Mouse (Mus musculus): ENCODE measurements at regions not wholly inside any gene's neighbourhood (a gene's known extent, or its start where the extent isn't known, plus 50 kb on each side); places are given as distances from the start of the nearest gene placed in this dataset.
"Not testable (repeated sequence)": the region's sequence is repeated elsewhere in the genome, so short reads cannot be mapped to it uniquely, and the experiment has no call there.

- 0 out of 2 replicates have a peak overlapping the region, but pooled peaks have one; percentile 6 for H3K4me2 ChIP-seq (ENCODE audit: low read length)
- peak; percentile 62; the same call in 1 of the 2 replicates for ATAC-seq
Measured at GRCm38 (mm10) chr8:88064414-88065110, 54.0 kb upstream of the Cnep1r1 start.

GRCm38 (mm10) chr8:88059107-88059506 is 59.5 kb upstream of the Cnep1r1 start:
- not testable (repeated sequence) for H3K4me3 ChIP-seq (replicated peaks; ENCODE audit: low read length); H3K9me3 ChIP-seq (ENCODE audit: control insufficient read depth, low read length); H3K4me2 ChIP-seq (ENCODE audit: low read length); H3K27ac ChIP-seq (ENCODE audit: low read length); H3K27me3 ChIP-seq (replicated peaks; ENCODE audit: control insufficient read depth, insufficient read depth, low read length); H3K9ac ChIP-seq (replicated peaks; ENCODE audit: low read depth, low read length); ATAC-seq; H3K4me1 ChIP-seq (replicated peaks; ENCODE audit: control insufficient read depth, insufficient read depth, low read length); H3K36me3 ChIP-seq (ENCODE audit: control insufficient read depth, insufficient read depth)
- 78% methylated on average over 1 of the region's 1 CpGs for WGBS

More at GRCm38 (mm10) chr8:88064414-88065110, 54.0 kb upstream of the Cnep1r1 start:
- Histone ChIP-seq H3K9ac (replicated peaks; ENCODE audit: low read depth, low read length) (no peak overlapping the region), H3K36me3 (ENCODE audit: control insufficient read depth, insufficient read depth) (no peaks in the 10 kb centered on the region), H3K9me3 (ENCODE audit: control insufficient read depth, low read length) (no peaks in the 10 kb centered on the region), H3K4me3 (replicated peaks; ENCODE audit: low read length) (no peak overlapping the region), H3K27me3 (replicated peaks; ENCODE audit: control insufficient read depth, insufficient read depth, low read length) (no peaks in the 10 kb centered on the region), H3K4me1 (replicated peaks; ENCODE audit: control insufficient read depth, insufficient read depth, low read length) (peaks cover 8% of the 10 kb centered on the region), H3K27ac (ENCODE audit: low read length) (peak overlapping the region; percentile 65)
- WGBS = 62% methylated on average over 13 of the region's 13 CpGs

- Histone ChIP-seq H3K36me3 (ENCODE audit: control insufficient read depth, insufficient read depth) (no peaks in the 10 kb centered on the region), H3K27ac (ENCODE audit: low read length) (no peak overlapping the region), H3K9me3 (ENCODE audit: control insufficient read depth, low read length) (no peaks in the 10 kb centered on the region), H3K4me3 (replicated peaks; ENCODE audit: low read length) (no peak overlapping the region), H3K4me2 (ENCODE audit: low read length) (no peak overlapping the region), H3K9ac (replicated peaks; ENCODE audit: low read depth, low read length) (no peak overlapping the region), H3K27me3 (replicated peaks; ENCODE audit: control insufficient read depth, insufficient read depth, low read length) (no peaks in the 10 kb centered on the region), H3K4me1 (replicated peaks; ENCODE audit: control insufficient read depth, insufficient read depth, low read length) (no peaks in the 10 kb centered on the region)
- ATAC-seq = no peak
- WGBS = 90% methylated on average over 7 of the region's 7 CpGs
Measured at GRCm38 (mm10) chr8:88057686-88058234, 60.8 kb upstream of the Cnep1r1 start.

GRCm38 (mm10) chr8:88050651-88051050 is 67.9 kb upstream of the Cnep1r1 start:
- no peak overlapping the region for H3K9ac ChIP-seq (replicated peaks; ENCODE audit: low read depth, low read length)
- H3K36me3 ChIP-seq (ENCODE audit: control insufficient read depth, insufficient read depth) = no peaks in the 10 kb centered on the region
- H3K4me3 ChIP-seq (replicated peaks; ENCODE audit: low read length) = no peak overlapping the region
- no peak overlapping the region for H3K27ac ChIP-seq (ENCODE audit: low read length)
- H3K4me1 ChIP-seq (replicated peaks; ENCODE audit: control insufficient read depth, insufficient read depth, low read length) = no peaks in the 10 kb centered on the region
- WGBS = 83% methylated on average over 10 of the region's 10 CpGs
- no peak for ATAC-seq
- H3K4me2 ChIP-seq (ENCODE audit: low read length) = no peak overlapping the region
- no peaks in the 10 kb centered on the region for H3K9me3 ChIP-seq (ENCODE audit: control insufficient read depth, low read length)
- H3K27me3 ChIP-seq (replicated peaks; ENCODE audit: control insufficient read depth, insufficient read depth, low read length) = no peaks in the 10 kb centered on the region

- Histone ChIP-seq H3K4me2 (ENCODE audit: low read length) (no peak overlapping the region), H3K9ac (replicated peaks; ENCODE audit: low read depth, low read length) (no peak overlapping the region), H3K27me3 (replicated peaks; ENCODE audit: control insufficient read depth, insufficient read depth, low read length) (no peaks in the 10 kb centered on the region), H3K27ac (ENCODE audit: low read length) (no peak overlapping the region), H3K4me3 (replicated peaks; ENCODE audit: low read length) (no peak overlapping the region), H3K9me3 (ENCODE audit: control insufficient read depth, low read length) (no peaks in the 10 kb centered on the region), H3K36me3 (ENCODE audit: control insufficient read depth, insufficient read depth) (no peaks in the 10 kb centered on the region), H3K4me1 (replicated peaks; ENCODE audit: control insufficient read depth, insufficient read depth, low read length) (no peaks in the 10 kb centered on the region)
- no peak for ATAC-seq
- 82% methylated on average over 5 of the region's 5 CpGs for WGBS
Measured at GRCm38 (mm10) chr8:88049091-88049490, 69.5 kb upstream of the Cnep1r1 start.

- Histone ChIP-seq H3K4me3 (replicated peaks; ENCODE audit: low read length) (no peak overlapping the region), H3K9me3 (ENCODE audit: control insufficient read depth, low read length) (no peaks in the 10 kb centered on the region), H3K36me3 (ENCODE audit: control insufficient read depth, insufficient read depth) (no peaks in the 10 kb centered on the region), H3K4me1 (replicated peaks; ENCODE audit: control insufficient read depth, insufficient read depth, low read length) (no peaks in the 10 kb centered on the region), H3K4me2 (ENCODE audit: low read length) (no peak overlapping the region), H3K27me3 (replicated peaks; ENCODE audit: control insufficient read depth, insufficient read depth, low read length) (no peaks in the 10 kb centered on the region), H3K27ac (ENCODE audit: low read length) (no peak overlapping the region), H3K9ac (replicated peaks; ENCODE audit: low read depth, low read length) (no peak overlapping the region)
- no peak for ATAC-seq
- 83% methylated on average over 4 of the region's 4 CpGs for WGBS
Measured at GRCm38 (mm10) chr8:88045995-88046394, 72.6 kb upstream of the Cnep1r1 start.

- Histone ChIP-seq H3K9ac (replicated peaks; ENCODE audit: low read depth, low read length) (no peak overlapping the region), H3K4me1 (replicated peaks; ENCODE audit: control insufficient read depth, insufficient read depth, low read length) (no peaks in the 10 kb centered on the region), H3K36me3 (ENCODE audit: control insufficient read depth, insufficient read depth) (no peaks in the 10 kb centered on the region), H3K9me3 (ENCODE audit: control insufficient read depth, low read length) (no peaks in the 10 kb centered on the region), H3K4me2 (ENCODE audit: low read length) (no peak overlapping the region), H3K4me3 (replicated peaks; ENCODE audit: low read length) (no peak overlapping the region), H3K27ac (ENCODE audit: low read length) (no peak overlapping the region), H3K27me3 (replicated peaks; ENCODE audit: control insufficient read depth, insufficient read depth, low read length) (no peaks in the 10 kb centered on the region)
- no peak for ATAC-seq
- 25% methylated on average over 6 of the region's 6 CpGs for WGBS
Measured at GRCm38 (mm10) chr8:88039286-88039685, 79.3 kb upstream of the Cnep1r1 start.

- Histone ChIP-seq H3K27ac (ENCODE audit: low read length) (no peak overlapping the region), H3K4me1 (replicated peaks; ENCODE audit: control insufficient read depth, insufficient read depth, low read length) (no peaks in the 10 kb centered on the region), H3K4me3 (replicated peaks; ENCODE audit: low read length) (no peak overlapping the region), H3K9ac (replicated peaks; ENCODE audit: low read depth, low read length) (no peak overlapping the region), H3K9me3 (ENCODE audit: control insufficient read depth, low read length) (no peaks in the 10 kb centered on the region), H3K4me2 (ENCODE audit: low read length) (no peak overlapping the region), H3K36me3 (ENCODE audit: control insufficient read depth, insufficient read depth) (no peaks in the 10 kb centered on the region), H3K27me3 (replicated peaks; ENCODE audit: control insufficient read depth, insufficient read depth, low read length) (no peaks in the 10 kb centered on the region)
- no peak for ATAC-seq
- WGBS = 91% methylated on average over 2 of the region's 2 CpGs
Measured at GRCm38 (mm10) chr8:88037994-88038393, 78.6 kb upstream of the Zfp423 start.

GRCm38 (mm10) chr8:88033054-88033453 is 73.7 kb upstream of the Zfp423 start:
- H3K27me3 ChIP-seq (replicated peaks; ENCODE audit: control insufficient read depth, insufficient read depth, low read length) = no peaks in the 10 kb centered on the region
- 77% methylated on average over 6 of the region's 6 CpGs for WGBS
- H3K36me3 ChIP-seq (ENCODE audit: control insufficient read depth, insufficient read depth) = no peaks in the 10 kb centered on the region

More at GRCm38 (mm10) chr8:88033054-88033453, 73.7 kb upstream of the Zfp423 start:
- no peak for ATAC-seq
- no peaks in the 10 kb centered on the region for H3K9me3 ChIP-seq (ENCODE audit: control insufficient read depth, low read length)
- H3K4me1 ChIP-seq (replicated peaks; ENCODE audit: control insufficient read depth, insufficient read depth, low read length) = no peaks in the 10 kb centered on the region
- H3K9ac ChIP-seq (replicated peaks; ENCODE audit: low read depth, low read length) = no peak overlapping the region
- H3K4me2 ChIP-seq (ENCODE audit: low read length) = no peak overlapping the region
- no peak overlapping the region for H3K4me3 ChIP-seq (replicated peaks; ENCODE audit: low read length)
- no peak overlapping the region for H3K27ac ChIP-seq (ENCODE audit: low read length)
